Mouse (Mus musculus): Measurements from ENCODE around the gene Ublcp1.
A peak's percentile ranks its signal among the peaks of the same experiment; 100 is the strongest.

Gene Ublcp1

DNA sequence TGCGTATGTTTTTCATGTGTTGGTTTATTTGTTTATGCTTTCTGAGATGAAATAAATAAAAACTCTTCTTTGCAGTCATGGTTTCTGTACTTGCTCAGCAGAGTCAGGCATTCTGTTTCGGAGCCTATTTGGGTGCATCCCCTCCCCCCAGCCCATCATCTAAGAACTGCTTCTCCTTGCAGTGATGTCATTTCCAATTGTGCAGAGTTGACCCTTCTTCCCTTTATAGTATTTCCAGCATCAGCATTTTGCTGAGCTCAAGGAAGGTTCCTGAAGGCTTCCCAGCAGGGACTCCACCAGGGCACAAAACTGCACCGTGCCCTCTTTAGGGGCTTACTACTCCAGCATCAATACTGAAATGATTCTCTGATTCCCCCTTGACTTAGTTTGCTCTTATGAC lies 55.7 kb downstream of the Ublcp1 start:
- no peak for DNase-seq

DNA sequence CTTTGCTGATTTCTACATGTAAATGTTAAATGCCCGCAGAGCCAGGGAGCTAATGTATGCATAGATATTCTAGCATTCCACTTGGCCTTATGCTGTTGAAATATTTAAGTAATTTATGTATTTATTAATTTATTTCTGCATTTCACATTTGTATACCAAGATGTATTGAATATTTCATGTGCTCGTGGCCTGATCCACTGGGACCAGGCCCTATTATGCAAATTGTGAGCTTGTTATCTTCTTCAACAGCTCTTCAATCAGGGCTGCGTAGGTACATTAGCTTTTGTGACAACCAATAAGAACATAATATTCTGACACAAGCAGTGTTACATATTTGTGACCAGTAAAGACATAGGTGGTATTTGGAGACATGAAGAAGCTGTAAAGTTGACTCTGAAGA lies 56.9 kb downstream of the Ublcp1 start:
- DNase-seq = no peak

DNA sequence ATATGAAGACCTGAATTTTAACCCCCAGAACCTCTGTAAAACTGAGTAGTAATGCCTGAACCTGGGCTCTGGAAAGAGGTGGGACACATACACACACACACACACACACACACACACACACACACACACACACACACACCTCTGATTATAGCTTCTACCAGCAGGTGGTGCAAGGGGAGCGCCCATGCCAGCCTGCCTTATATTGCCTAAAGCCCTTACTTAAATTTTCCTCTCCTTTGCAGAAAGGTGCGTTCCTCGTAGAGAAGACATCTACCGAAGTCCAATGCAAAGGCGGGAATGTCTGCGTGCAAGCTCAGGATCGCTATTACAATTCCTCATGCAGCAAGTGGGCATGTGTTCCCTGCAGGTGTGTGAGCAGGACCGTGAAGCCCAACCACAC lies 58.0 kb downstream of the Ublcp1 start:
- DNase-seq = peak; percentile 5 to 20

DNA sequence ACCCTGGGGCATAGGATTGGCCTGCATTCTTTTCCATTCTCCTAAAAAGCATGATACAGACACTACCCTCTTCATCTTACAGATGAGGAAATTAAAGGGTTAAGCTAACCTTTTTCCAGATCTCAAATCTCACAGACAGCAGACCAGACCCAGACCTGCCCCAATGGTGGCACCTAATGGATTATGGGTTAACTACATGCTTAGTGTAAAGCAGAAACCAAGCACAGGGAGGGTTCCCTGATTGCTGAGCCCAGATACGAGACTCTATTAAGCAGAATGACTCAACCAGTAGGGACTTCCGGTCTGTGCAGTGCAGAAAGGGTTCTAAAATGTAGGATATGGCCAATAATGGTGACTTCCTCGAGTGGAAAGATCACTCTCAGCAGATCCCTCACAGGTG lies 59.9 kb downstream of the Ublcp1 start:
- DNase-seq = no peak

DNA sequence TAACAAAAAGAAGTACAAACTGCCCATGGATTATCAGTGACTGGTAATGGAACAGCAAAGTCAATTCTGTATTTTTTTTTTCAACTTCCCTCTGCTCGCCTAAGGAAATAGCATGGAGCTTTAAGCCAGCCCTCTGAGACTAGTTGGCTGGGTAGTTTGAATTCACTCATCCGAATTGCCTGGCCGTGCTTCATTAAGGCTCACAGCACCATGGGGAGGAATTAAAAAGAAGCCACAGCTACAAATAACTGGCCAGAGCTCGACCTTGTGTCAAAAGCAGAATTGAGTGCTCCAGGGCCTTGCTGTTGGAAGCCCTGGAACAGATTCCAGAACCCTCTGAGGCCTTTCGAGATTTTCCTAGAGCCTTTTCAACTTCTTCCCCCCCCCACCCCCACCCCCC lies 61.7 kb downstream of the Ublcp1 start:
- no peak for DNase-seq

DNA sequence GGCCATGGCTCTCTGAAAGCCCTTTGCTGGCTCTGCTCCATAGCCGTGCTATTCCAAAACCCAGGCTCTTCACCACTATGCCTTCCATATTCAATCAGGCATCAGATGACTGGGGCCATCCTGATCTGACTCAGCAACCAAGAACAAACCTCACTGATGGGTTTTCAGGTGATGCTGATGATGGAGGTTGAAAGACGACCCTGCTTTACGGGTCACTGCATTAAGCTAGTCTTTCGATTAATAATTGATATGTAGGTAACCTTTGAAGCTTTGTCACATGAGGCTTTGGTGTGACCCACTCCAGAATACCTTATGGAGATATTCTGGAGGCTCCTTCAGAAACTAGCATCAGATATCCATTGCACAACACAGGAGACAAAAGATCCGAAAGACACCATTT lies 63.8 kb downstream of the Ublcp1 start:
- no peak for DNase-seq

DNA sequence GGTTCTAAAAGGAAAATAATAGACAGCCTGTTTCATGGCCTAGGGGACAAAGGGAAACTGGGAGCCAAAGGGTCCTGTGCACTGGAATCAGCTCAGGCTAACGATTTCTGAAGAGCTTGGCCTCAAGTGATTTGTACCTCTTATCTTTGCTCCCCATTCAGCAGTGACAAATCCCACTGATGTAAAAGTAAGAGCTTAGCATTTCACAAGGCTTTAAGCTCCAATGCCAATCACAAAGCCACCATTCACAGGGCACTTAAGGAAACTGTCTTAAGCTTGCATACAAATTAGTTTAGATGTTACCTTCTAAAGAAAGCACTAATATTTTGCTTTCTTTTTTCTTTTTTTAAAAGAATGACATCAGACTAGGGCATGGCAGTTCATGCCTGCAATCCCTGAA lies 64.3 kb downstream of the Ublcp1 start:
- no peak for DNase-seq

DNA sequence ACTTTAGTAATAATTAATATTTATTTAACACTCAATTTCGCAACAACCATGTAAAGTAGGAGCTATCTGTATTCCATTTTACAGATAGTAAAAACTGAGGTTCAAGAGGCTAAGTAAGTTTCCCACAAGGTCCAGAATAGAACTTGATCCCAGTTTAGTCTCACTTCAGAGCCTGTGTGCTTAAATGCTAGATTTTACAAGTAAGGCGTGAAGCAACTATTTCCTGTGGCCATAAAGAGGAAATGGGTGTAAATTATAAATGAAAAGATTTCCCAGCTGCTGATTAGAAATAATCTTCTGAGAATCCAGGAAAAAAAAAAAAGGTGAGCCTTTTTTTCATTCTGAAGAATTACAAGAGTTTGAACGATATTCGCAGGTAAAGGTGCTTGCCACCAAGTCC lies 65.2 kb downstream of the Ublcp1 start:
- DNase-seq = no peak

All from thymus, adult 18-20 months (tissue).